In genomic region chr7:19170142-19170541, GRCm38 (mm10) we compare ENCODE assay signal across 9 mouse cellular contexts. TPM values are rescaled to one million over a fixed set of nuclear protein-coding genes. Genes with fewer than 3 reads are reported as not detected.
DNase-seq lines count a peak whose midpoint lies in the region; ATAC-seq and TF ChIP-seq lines count a peak whose summit lies in the region.
"Had no signal": no experiment of that assay in that cellular context is flagged by ENCODE, and none has a peak within 500 bp of the region (broad histone marks: within the 10 kb centered on the region; RNA-seq: fewer than 3 reads in every experiment).

No protein-coding gene starts in this region.

- DNase-seq in layer of hippocampus, adult 2 months (ENCODE audit: low spot score in 2 of 2): peak in 1 of 2 experiments; percentile 55
- DNase-seq in layer of hippocampus, adult 11-12 months (ENCODE audit: low spot score): no peak
- DNase-seq in forebrain, postnatal 0 days: peak; percentile 93
- DNase-seq in heart, postnatal 14 days: peak; percentile 46 to 65
- DNase-seq in midbrain, postnatal 0 days (ENCODE audit: low spot score): no peak
- no peak for DNase-seq in cerebellum, adult 18-20 months
- no peak for DNase-seq in gastrocnemius, adult 8-10 months (ENCODE audit: low spot score in 2 of 2)

- H3K9ac ChIP-seq in forebrain, postnatal 0 days: peak overlapping the region; percentile 25; the same call in 1 of the 2 replicates
- no peak overlapping the region for H3K9ac ChIP-seq in midbrain, postnatal 0 days (replicated peaks; ENCODE audit: low read length, poor library complexity, severe bottlenecking)

- peak overlapping the region; percentile 68 for H3K27ac ChIP-seq in layer of hippocampus, adult 2 months
- peak overlapping the region; percentile 94 for H3K27ac ChIP-seq in forebrain, postnatal 0 days (ENCODE audit: low read depth, low read length)
- peak overlapping the region; percentile 32; the same call in 1 of the 2 replicates for H3K27ac ChIP-seq in midbrain, postnatal 0 days (ENCODE audit: low read depth, low read length)

- H3K36me3 ChIP-seq in forebrain, postnatal 0 days (ENCODE audit: insufficient read depth): no peaks in the 10 kb centered on the region
- H3K36me3 ChIP-seq in midbrain, postnatal 0 days (ENCODE audit: insufficient read depth, low read length): no peaks in the 10 kb centered on the region

- peak; percentile 93 for ATAC-seq in forebrain, postnatal 0 days
- ATAC-seq in midbrain, postnatal 0 days (ENCODE audit: low FRiP score): peak; percentile 39; the same call in 1 of the 2 replicates
- no peak for ATAC-seq in monocyte, adult 5-6 weeks (replicated peaks; ENCODE audit: insufficient number of reproducible peaks, low FRiP score, low TSS enrichment, poor library complexity, severe bottlenecking)

- intact Hi-C loops in heart, postnatal 14 days (cut with DNase I): no loop called here

- peaks cover 33% of the 10 kb centered on the region for H3K4me1 ChIP-seq in forebrain, postnatal 0 days (ENCODE audit: insufficient read depth)
- H3K4me1 ChIP-seq in midbrain, postnatal 0 days (ENCODE audit: insufficient read depth, low read length): no peaks in the 10 kb centered on the region; the same call in 1 of the 2 replicates

- 27% methylated on average over 8 of the region's 8 CpGs for WGBS in forebrain, postnatal 0 days
- WGBS in midbrain, postnatal 0 days: 43% methylated on average over 8 of the region's 8 CpGs

- 0 out of 2 replicates have a peak overlapping the region, but pooled peaks have one; percentile 10 for H3K4me2 ChIP-seq in forebrain, postnatal 0 days (ENCODE audit: low read depth)
- H3K4me2 ChIP-seq in midbrain, postnatal 0 days (ENCODE audit: low read depth, low read length, poor library complexity, severe bottlenecking): no peak overlapping the region

- no peaks in the 10 kb centered on the region for H3K9me3 ChIP-seq in forebrain, postnatal 0 days (ENCODE audit: low read length)
- H3K9me3 ChIP-seq in midbrain, postnatal 0 days (ENCODE audit: low read length): no peaks in the 10 kb centered on the region

- no peak overlapping the region for H3K4me3 ChIP-seq in layer of hippocampus, adult 2 months
- H3K4me3 ChIP-seq in forebrain, postnatal 0 days (ENCODE audit: low read depth, low read length): no peak overlapping the region
- H3K4me3 ChIP-seq in midbrain, postnatal 0 days (ENCODE audit: low read depth, low read length): no peak overlapping the region

- H3K27me3 ChIP-seq in forebrain, postnatal 0 days (ENCODE audit: insufficient read depth, low read length): no peaks in the 10 kb centered on the region
- H3K27me3 ChIP-seq in midbrain, postnatal 0 days (ENCODE audit: insufficient read depth, low read length): no peaks in the 10 kb centered on the region

- TF ChIP-seq CTCF in layer of hippocampus, adult 2 months (conservative IDR thresholded peaks at IDR 0.05): no peak
- no peak for TF ChIP-seq CTCF in forebrain, postnatal 0 days (IDR thresholded peaks at IDR 0.05; ENCODE audit: low read depth)
- TF ChIP-seq CTCF in midbrain, postnatal 0 days (IDR thresholded peaks at IDR 0.05): no peak

RNA-seq across cellular contexts. Expression of gene Gipr, which starts 4.2 kb away (rescaled TPM):
- total RNA-seq in layer of hippocampus, adult 2 months (2021): 1 to 10 TPM in 1 of 2 experiments, under 1 TPM in 1; 0.87 to 1.2 TPM
- total RNA-seq in forebrain, postnatal 0 days (2014; rRNA removed): 16.9 and 20.2 TPM in 2 replicates
- polyA plus RNA-seq in forebrain, postnatal 0 days (2015; fragmentation: Nextera tagmentation; extraction: Ambion mirVana): 5.3 and 8.0 TPM in 2 replicates
- under 1 TPM; 0.37 to 0.55 TPM for total RNA-seq in heart, postnatal 14 days (2021)
- 2.3 and 7.4 TPM in 2 replicates for total RNA-seq in midbrain, postnatal 0 days (2014; rRNA removed)
- polyA plus RNA-seq in midbrain, postnatal 0 days (2015; fragmentation: Nextera tagmentation; extraction: Ambion mirVana): 1.7 and 2.3 TPM in 2 replicates
- not detected in 3 replicates for total RNA-seq in monocyte, adult 5-6 weeks (2017)
- under 1 TPM in 1 of 4 experiments, not detected in 3; 0.13 TPM for total RNA-seq in gastrocnemius, adult 8-10 months (2022)
- polyA plus RNA-seq: limb, embryonic 11.5 days had no signal

RNA-seq across cellular contexts. Expression of gene Eml2, which starts 6.1 kb away (rescaled TPM):
- total RNA-seq in layer of hippocampus, adult 2 months (2021): 100 to 1,000 TPM; 159 to 162 TPM
- total RNA-seq in forebrain, postnatal 0 days (2014; rRNA removed): 63.6 and 64.8 TPM in 2 replicates
- 7.9 and 9.9 TPM in 2 replicates for polyA plus RNA-seq in forebrain, postnatal 0 days (2015; fragmentation: Nextera tagmentation; extraction: Ambion mirVana)
- total RNA-seq in heart, postnatal 14 days (2021): 10 to 100 TPM; 37.9 to 43.0 TPM
- 83.7 and 89.0 TPM in 2 replicates for total RNA-seq in midbrain, postnatal 0 days (2014; rRNA removed)
- polyA plus RNA-seq in midbrain, postnatal 0 days (2015; fragmentation: Nextera tagmentation; extraction: Ambion mirVana): 13.1 and 13.4 TPM in 2 replicates
- 9.4 to 12.2 TPM (median 9.9 TPM) in 3 replicates for total RNA-seq in monocyte, adult 5-6 weeks (2017)
- 10 to 100 TPM; 10.9 to 15.9 (median 12.9) TPM for total RNA-seq in gastrocnemius, adult 8-10 months (2022)

RNA-seq across cellular contexts. Expression of gene Snrpd2, which starts 20.6 kb away (rescaled TPM):
- total RNA-seq in layer of hippocampus, adult 2 months (2021): 10 to 100 TPM; 76.0 to 80.5 TPM
- total RNA-seq in forebrain, postnatal 0 days (2014; rRNA removed): 50.0 and 88.1 TPM in 2 replicates
- 124 and 172 TPM in 2 replicates for polyA plus RNA-seq in forebrain, postnatal 0 days (2015; fragmentation: Nextera tagmentation; extraction: Ambion mirVana)
- total RNA-seq in heart, postnatal 14 days (2021): 10 to 100 TPM; 62.8 to 70.8 TPM
- 31.4 and 36.7 TPM in 2 replicates for total RNA-seq in midbrain, postnatal 0 days (2014; rRNA removed)
- 115 and 116 TPM in 2 replicates for polyA plus RNA-seq in midbrain, postnatal 0 days (2015; fragmentation: Nextera tagmentation; extraction: Ambion mirVana)
- 27.7 to 42.9 TPM (median 30.8 TPM) in 3 replicates for total RNA-seq in monocyte, adult 5-6 weeks (2017)
- total RNA-seq in gastrocnemius, adult 8-10 months (2022): 10 to 100 TPM; 50.6 to 59.4 (median 57.3) TPM

RNA-seq across cellular contexts. Expression of gene Qpctl, which starts 21.1 kb away (rescaled TPM):
- total RNA-seq in layer of hippocampus, adult 2 months (2021): 10 to 100 TPM; 17.6 to 18.4 TPM
- 12.3 and 14.4 TPM in 2 replicates for total RNA-seq in forebrain, postnatal 0 days (2014; rRNA removed)
- polyA plus RNA-seq in forebrain, postnatal 0 days (2015; fragmentation: Nextera tagmentation; extraction: Ambion mirVana): 19.8 and 23.3 TPM in 2 replicates
- total RNA-seq in heart, postnatal 14 days (2021): 1 to 10 TPM; 5.9 to 6.1 TPM
- total RNA-seq in midbrain, postnatal 0 days (2014; rRNA removed): 17.3 and 17.8 TPM in 2 replicates
- polyA plus RNA-seq in midbrain, postnatal 0 days (2015; fragmentation: Nextera tagmentation; extraction: Ambion mirVana): 30.2 and 32.5 TPM in 2 replicates
- 2.4 to 4.9 TPM (median 3.9 TPM) in 3 replicates for total RNA-seq in monocyte, adult 5-6 weeks (2017)
- total RNA-seq in gastrocnemius, adult 8-10 months (2022): 1 to 10 TPM; 1.6 to 2.3 (median 1.9) TPM

RNA-seq across cellular contexts. Expression of gene Gpr4, which starts 42.2 kb away (rescaled TPM):
- 1 to 10 TPM; 1.6 to 2.5 TPM for total RNA-seq in layer of hippocampus, adult 2 months (2021)
- total RNA-seq in forebrain, postnatal 0 days (2014; rRNA removed): 2.2 and 2.5 TPM in 2 replicates
- 5.9 and 6.0 TPM in 2 replicates for polyA plus RNA-seq in forebrain, postnatal 0 days (2015; fragmentation: Nextera tagmentation; extraction: Ambion mirVana)
- total RNA-seq in heart, postnatal 14 days (2021): 10 to 100 TPM in 1 of 2 experiments, 1 to 10 TPM in 1; 9.9 to 11.2 TPM
- 3.1 and 4.7 TPM in 2 replicates for total RNA-seq in midbrain, postnatal 0 days (2014; rRNA removed)
- polyA plus RNA-seq in midbrain, postnatal 0 days (2015; fragmentation: Nextera tagmentation; extraction: Ambion mirVana): 6.1 and 6.2 TPM in 2 replicates
- total RNA-seq in monocyte, adult 5-6 weeks (2017): 0.19 to 0.32 TPM in 2 of 3 replicates, not detected in the other
- 1 to 10 TPM in 3 of 4 experiments, under 1 TPM in 1; 0.72 to 1.7 (median 1.2) TPM for total RNA-seq in gastrocnemius, adult 8-10 months (2022)

Comparison
In these comparisons a context has a peak if more than half of its experiments do, and no peak if none do; other contexts are left out.
1. DNase-seq: peak in forebrain, postnatal 0 days (single experiment) and heart, postnatal 14 days (2 of 2); none in layer of hippocampus, adult 11-12 months (single experiment), midbrain, postnatal 0 days (single experiment), cerebellum, adult 18-20 months (0 of 2) and gastrocnemius, adult 8-10 months (0 of 2).
2. H3K27ac ChIP-seq: peak in every context shown above with its lines; median percentile 94 in forebrain, postnatal 0 days; 68 in layer of hippocampus, adult 2 months; 32 in midbrain, postnatal 0 days.